Mouse (Mus musculus): ENCODE measurements around the gene Tef.
A peak's percentile ranks its signal among the peaks of the same experiment; 100 is the strongest.

Tef gene

GRCm38 (mm10) chr15:81846755-81847154 lies 44.5 kb downstream of the Tef start:
- DNase-seq (ENCODE audit: extremely low read depth, insufficient read length, low spot score), result no peak

DNA sequence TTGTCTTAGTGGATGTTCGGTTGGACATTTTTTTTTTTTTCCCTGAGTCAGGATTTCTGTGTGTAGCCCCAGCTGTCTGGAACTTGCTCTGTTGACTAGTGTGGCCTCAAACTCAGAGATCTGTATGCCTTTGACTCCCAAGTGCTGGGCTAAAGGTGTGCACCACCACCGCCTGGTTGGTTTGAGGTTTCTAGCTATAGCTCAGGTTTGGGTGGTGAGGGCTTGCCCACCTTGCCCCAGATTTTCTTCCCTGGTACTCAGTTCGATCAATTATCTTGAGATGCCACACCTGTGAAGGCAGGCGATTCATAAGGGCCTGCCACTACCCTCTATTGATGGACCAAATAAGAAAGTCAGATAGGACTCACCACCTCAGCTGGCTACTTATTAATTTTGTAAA lies 44.9 kb downstream of the Tef start:
- DNase-seq (ENCODE audit: extremely low read depth, insufficient read length, low spot score), result no peak

GRCm38 (mm10) chr15:81847861-81848260 lies 45.6 kb downstream of the Tef start:
- DNase-seq (ENCODE audit: extremely low read depth, insufficient read length, low spot score), result no peak

DNA sequence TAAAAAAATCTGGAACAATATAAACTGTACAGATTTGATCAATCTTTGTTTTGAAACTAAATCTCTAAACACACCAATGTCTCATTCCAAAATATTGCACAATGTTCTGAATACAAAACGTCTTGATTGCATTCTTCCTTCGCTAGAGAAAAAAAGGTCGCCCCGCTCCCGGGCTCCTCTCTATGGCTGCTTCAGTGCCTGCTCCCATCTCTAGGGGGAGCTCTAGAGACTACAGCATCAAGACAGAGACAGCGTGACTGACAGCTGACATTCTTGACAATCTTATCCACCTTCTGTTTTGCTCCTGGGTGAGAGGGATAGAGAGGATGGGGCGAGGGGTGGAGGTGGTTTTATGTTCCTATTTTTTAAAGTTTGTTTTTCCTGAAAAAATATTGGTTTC lies 46.1 kb downstream of the Tef start:
- DNase-seq (ENCODE audit: extremely low read depth, insufficient read length, low spot score), result peak; percentile 40

DNA sequence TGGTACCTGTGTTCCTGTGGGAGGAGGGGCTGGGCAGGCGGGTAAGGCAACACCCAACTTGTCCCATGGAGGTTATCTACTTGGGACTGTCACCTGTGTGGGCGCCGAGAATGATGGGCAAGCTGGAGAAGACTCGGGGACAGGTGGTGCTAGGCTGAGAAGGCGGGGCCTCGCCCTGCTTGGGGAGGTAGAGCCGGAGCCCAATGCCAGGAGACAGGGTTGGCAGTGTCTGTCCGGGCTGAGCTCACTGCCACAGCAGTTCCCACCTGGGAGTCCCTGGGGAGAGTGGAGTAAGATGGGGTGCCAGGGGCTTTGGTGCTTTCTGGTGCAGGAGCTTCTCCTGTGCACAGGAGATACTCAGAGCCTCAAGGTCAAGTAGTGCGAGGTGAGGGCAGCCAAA lies 46.9 kb downstream of the Tef start:
- DNase-seq (ENCODE audit: extremely low read depth, insufficient read length, low spot score), result no peak

- no peak for DNase-seq (ENCODE audit: extremely low read depth, insufficient read length, low spot score)
Measured at GRCm38 (mm10) chr15:81850718-81851117, 48.5 kb downstream of the Tef start.

GRCm38 (mm10) chr15:81851375-81851774 lies 49.2 kb downstream of the Tef start:
- DNase-seq (ENCODE audit: extremely low read depth, insufficient read length, low spot score), result no peak

DNA sequence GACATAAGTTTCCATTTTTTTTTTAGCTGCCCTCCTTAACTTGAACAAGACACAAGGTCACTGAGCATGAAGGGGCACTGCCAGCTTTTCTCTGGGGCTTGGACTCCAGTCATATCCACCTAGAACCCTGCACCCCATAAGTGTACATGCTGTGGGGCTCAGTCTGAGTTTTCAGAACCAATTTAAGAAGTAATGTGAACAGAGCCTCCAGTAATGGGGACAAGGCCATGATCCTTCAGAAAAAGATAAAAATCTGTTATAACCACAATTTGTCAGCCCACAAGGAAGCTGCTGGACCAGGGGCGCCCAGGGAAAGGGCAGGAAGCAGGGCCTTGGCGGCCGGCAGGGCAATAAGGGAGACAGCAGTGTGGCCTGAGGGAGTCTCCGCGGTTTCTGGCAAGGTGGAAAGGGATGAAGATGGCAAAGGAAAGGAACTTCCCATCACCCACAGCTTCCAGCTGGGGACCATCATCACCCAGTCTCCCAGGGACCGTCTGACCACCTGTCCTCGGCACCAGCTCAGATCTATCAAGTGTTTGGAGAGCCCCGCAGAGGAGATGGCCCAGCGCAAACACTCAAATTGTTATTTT lies 50.3 kb downstream of the Tef start:
- DNase-seq (ENCODE audit: extremely low read depth, insufficient read length, low spot score), result no peak

DNA sequence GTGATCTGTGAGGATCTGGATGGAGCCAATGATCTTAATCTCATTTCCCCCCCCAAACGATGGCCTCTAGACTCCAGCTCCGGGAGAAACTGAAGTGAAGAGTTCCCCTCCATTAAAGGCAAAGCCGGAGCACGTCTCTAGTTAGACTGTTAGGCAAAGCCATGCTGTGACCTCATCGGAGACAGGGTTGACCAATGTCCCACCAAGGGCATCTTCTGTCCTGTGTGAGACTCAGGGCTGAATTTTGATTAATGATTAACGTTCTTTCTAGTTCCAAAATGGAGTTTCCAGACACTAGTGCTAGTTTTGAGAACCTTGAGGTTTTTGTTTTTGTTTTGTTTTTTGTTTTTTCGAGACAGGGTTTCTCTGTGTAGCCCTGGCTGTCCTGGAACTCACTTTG lies 50.9 kb downstream of the Tef start:
- no peak for DNase-seq (ENCODE audit: extremely low read depth, insufficient read length, low spot score)

DNA sequence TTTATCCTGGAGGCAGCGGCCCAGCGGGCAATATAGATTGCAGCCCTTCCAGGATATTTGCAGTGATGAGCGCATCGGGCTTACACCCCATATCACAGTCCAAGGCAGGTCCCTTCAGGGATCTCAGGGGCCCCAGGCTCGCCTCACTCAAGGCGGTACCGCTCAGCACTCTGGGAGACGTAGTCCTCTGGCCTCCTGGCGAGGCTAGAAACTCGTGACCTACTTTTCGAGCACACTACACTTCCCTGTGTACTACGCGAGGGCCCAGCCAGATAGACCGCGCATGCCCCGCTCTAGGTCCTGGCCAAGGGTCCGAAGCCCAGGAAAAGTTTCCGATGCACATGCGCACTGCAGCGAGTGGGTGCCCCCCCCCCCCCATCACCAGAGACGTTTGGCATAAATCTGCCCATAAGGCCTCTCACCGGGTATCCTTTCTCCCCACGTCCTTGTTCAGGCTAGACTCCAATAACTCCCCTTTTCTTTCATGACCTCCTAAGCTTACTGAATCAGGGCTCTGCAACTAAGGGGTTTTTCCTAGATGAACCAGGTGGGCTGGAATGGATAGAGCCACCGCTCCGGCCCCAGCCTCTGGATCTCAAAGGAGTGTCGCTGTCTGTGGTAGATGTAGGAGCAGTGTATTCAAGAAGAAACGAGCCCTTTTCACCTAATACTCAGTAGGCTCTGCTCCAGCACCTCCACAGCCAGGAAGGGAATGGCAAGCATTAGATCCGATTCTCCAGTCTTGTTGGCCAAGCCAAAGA lies 54.0 kb downstream of the Tef start:
- DNase-seq (ENCODE audit: extremely low read depth, insufficient read length, low spot score), result peak; percentile 86

GRCm38 (mm10) chr15:81856938-81857723 lies 54.9 kb downstream of the Tef start:
- peak; percentile 39 for DNase-seq (ENCODE audit: extremely low read depth, insufficient read length, low spot score)

- DNase-seq (ENCODE audit: extremely low read depth, insufficient read length, low spot score), result no peak
Measured at GRCm38 (mm10) chr15:81857724-81858116, 55.5 kb downstream of the Tef start.

GRCm38 (mm10) chr15:81858138-81858516 lies 55.9 kb downstream of the Tef start:
- DNase-seq (ENCODE audit: extremely low read depth, insufficient read length, low spot score), result peak; percentile 96

DNA sequence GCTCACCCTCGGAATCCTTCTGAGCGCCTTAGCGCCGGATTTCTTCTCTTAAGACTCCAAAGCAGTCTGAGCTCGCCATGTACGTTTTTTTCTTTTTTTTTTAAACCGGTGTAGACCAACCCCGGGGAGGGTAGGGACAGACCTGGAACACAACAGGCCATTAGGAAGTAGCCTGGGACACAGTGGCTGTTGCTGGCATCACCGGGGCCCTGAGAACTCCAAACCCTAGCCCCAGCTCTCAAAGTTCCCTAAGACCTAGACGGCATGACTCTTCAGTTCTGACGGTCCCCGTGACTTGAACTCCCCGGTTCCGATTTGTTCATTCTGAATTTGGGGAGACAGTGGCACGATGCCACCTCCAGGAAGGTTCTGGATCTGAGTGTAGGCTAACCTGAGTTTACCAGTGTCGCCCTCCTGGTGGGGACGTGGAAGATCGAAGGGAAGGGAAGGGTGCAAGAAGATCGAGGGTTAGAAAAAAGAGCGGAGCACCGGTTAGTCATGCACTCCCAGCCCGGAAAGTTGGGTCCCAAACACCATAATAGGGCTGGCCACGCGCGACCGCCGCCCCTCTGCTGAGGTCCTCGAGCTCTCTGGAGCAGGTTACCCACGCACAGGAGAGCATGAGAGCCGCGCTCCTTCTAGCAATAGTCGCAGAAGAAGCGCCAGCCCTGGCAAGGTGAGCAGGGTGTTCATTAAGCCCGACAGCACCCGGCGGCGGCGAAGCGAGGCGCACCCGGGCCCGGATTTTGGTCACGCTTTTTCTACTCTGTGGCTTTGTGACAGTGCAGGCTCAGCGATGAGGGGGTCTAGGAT lies 56.5 kb downstream of the Tef start, which contains the start of gene Tob2:
TSS of gene Tob2 (minus strand) at position 280 of the 813 bp plus-strand sequence.
- DNase-seq (ENCODE audit: extremely low read depth, insufficient read length, low spot score), result peak; percentile 76

DNA sequence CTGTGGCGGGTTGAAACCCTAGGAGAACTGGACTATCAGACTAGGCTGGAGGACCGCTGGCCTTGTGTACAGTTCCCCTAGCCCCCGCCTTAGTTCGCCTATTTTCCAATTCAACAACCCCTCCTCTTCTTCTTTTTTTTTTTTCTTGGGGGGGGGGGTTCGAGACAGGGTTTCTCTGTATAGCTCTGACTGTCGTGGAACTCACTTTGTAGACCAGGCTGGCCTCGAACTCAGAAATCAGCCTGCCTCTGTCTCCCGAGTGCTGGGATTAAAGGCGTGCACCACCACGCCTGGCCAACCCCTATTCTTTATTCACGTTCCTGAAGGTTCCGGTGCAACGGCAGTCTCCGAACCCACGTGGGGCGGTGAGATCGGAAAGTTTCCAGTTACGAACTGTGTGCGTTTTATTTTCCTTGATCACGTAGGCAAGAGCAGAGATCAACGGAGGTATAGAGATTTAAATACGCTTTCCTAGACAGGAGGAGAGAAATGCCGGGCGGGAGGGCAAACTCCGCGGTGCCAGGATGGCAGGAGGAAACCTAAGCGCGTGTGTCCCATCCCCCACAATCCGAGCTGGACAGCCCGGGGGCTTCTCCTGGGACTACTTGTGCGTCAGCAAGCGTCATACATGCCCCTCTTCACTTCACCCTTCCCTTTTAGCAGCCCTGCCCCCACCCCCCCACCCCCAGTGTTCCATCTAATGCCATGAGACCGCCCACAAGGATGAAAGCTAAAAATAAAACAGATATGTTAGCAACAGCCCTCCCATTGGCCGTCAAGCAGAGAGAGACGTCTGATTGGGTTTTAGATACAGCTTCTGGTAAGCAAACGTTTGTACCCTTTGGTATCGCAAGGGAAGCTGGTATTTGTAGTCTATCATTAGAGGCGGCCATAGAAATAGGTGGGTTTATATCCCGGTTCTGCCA lies 57.4 kb downstream of the Tef start:
- DNase-seq (ENCODE audit: extremely low read depth, insufficient read length, low spot score), result peak; percentile 91

- DNase-seq (ENCODE audit: extremely low read depth, insufficient read length, low spot score), result peak; percentile 51
Measured at GRCm38 (mm10) chr15:81860471-81861135, 58.4 kb downstream of the Tef start.

DNA sequence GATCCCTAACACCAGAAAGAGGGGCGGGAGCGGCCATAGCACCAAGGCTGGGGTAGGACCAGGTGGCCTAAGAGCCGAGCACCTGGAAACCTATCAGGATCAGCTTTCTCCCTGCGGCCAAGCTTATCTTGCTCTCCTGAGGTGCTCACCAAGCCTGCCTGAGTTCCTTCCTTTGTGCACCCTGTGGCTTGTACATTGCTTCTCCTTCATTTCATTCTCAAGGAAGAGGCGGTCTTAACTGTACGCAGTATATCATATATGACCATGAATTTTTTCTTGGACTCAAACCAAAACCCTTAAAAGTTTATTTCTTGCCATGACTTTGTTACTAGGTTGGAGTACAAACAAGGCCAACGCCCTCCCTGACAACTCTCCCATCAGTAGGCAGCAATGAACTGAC lies 62.0 kb downstream of the Tef start:
- peak; percentile 53 for DNase-seq (ENCODE audit: extremely low read depth, insufficient read length, low spot score)

DNA sequence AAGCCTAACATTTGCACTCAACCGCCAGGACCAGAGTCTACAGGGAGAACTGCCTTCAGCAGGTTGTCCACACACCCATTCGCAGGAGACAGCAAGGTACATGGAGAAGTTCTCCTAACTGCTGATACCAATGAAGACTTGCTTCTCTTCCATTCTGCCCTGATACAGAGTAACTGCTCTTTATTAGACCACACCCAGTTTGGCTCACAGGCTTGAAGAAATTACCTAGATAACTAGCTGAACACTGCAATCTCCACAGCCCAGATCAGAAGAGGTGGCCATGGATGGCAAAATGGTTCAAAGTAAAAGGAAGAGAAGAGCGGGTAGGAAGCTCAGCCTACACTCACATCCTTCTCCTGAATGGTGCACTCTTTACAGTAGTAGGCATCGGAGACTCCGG lies 67.8 kb downstream of the Tef start:
- DNase-seq (ENCODE audit: extremely low read depth, insufficient read length, low spot score), result no peak

DNA sequence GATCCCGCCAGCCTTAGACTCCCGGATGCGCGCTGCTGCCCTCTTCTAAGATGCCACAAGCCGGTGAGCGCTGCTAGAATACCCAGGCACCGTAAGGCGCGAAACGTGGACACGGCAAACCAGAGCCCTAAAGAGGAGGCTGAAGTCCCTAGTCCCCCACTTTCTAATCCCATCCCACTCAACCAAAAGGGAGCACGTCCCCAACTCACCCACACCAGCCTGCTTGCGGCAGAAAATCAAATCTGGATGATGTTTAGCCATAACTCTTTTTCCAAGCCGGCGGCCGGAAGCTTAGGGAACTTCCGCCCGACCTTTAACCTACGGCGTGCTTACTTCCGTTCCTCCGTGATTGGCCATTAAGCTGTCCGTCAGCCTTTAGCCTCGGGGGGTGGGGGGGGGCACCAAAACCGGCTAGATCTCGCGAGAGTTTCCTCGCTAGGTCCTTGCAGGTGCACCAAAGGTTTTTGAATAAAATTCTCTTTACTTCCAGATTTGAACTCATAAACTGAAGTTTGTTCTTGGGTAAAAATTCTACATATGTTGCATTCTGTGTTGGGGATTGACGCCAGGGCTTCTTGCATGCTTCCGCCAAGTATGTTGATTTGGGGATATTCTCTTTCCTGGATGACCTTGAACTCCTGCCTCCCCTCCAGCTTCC lies 69.5 kb downstream of the Tef start, which contains the start of gene Phf5a:
TSS of gene Phf5a (minus strand) at position 308 of the 658 bp plus-strand sequence.
- DNase-seq (ENCODE audit: extremely low read depth, insufficient read length, low spot score), result peak; percentile 90
